Mouse (Mus musculus): ENCODE measurements around the gene Slc35a2. TPM values are rescaled to one million over a fixed set of nuclear protein-coding genes. Genes with fewer than 3 reads are reported as not detected.

Slc35a2 gene
- 10 to 100 TPM; 38.6 to 43.9 TPM for total RNA-seq (2021)
- long read RNA-seq, experiment 1, transcript Slc35a2-202 (4 exons, 3,094 nt) = minor isoform, 16 of 50 reads
- long read RNA-seq, experiment 1, transcript Slc35a2-203 (5 exons, 1,527 nt) = major isoform, 17 of 50 reads
- long read RNA-seq, experiment 1, partial matches to known transcripts = 5 of 50 reads
- long read RNA-seq, experiment 1, other reads (novel, unspliced or antisense) = 9 of 50 reads
- long read RNA-seq, experiment 2, transcript Slc35a2-202 (4 exons, 3,094 nt) = major isoform, 6 of 13 reads
- long read RNA-seq, experiment 2, partial matches to known transcripts = 0 of 13 reads
- long read RNA-seq, experiment 2, other reads (novel, unspliced or antisense) = 3 of 13 reads

- DNase-seq = peak; percentile 88
Measured at GRCm38 (mm10) chrX:7883841-7884567, at the start of gene Slc35a2. Slc35a2 (plus strand) TSS chrX:7884028.

DNA sequence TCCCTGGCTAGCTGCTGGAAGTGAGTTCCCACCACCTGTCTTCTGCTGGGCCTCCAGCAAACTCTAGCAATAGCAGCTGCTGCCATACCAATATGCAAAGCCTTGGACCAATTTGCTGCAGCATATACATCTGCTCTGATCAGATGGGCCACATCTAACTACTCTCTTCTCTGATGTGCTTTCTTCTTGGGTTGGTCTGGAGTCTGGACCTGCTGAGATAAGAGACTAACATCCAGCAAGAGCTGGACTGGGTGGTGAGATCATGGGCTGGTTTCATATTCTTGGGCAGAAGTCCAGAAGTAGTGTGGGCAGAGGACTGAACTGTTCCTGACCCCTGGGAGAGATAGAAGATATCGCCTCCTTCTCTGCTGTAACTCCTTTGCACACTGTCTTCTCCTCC, 46.7 kb upstream of the Slc35a2 start:
- no peak for DNase-seq

- no peak for DNase-seq
Measured at GRCm38 (mm10) chrX:7840842-7841162, 43.0 kb upstream of the Slc35a2 start.

- peak; percentile 94 to 96 for DNase-seq
Measured at GRCm38 (mm10) chrX:7841163-7842162, 42.4 kb upstream of the Slc35a2 start, which contains the start of gene Otud5. Otud5 (plus strand) TSS chrX:7841364.

DNA sequence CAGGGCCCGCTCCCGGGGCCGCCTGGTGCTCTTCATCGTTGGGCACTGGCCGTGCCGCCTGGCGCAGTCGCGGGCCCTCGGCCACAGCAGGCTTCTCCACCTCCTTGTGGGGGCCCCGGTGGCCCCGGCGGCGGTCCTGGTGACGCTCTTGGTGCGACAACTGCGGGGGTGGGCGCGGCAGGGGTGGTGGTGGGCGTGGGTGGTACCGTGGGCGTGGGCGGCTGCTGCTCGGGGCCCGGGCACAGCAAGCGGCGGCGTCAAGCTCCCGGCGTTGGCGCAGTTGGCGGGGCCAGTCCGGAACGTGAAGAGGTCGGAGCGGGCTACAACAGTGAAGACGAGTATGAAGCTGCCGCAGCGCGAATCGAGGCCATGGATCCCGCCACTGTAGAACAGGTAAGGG, 41.5 kb upstream of the Slc35a2 start:
- peak; percentile 8 to 31 for DNase-seq

DNA sequence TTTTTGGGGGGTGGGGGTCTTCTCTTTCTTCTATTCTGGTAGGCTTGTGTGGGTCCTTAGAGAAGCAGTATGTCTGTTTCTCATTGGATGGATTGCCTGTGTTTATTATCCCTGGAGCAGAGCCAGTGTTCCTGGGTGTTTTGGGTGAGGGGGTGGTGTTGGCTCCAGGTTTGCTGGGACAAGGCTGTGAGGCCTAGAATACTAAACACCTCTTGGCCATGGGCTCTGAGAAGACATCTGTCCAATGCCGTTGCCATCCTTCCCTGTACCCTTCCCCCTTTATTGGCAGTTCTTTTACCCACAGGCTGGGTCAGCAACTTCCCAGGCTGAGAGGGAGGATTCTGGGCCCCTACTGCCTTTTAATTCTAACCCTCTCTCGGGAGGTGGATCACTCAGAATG, 36.0 kb upstream of the Slc35a2 start:
- no peak for DNase-seq

GRCm38 (mm10) chrX:7854578-7854977, 29.2 kb upstream of the Slc35a2 start:
- peak; percentile 45 to 62 for DNase-seq

DNA sequence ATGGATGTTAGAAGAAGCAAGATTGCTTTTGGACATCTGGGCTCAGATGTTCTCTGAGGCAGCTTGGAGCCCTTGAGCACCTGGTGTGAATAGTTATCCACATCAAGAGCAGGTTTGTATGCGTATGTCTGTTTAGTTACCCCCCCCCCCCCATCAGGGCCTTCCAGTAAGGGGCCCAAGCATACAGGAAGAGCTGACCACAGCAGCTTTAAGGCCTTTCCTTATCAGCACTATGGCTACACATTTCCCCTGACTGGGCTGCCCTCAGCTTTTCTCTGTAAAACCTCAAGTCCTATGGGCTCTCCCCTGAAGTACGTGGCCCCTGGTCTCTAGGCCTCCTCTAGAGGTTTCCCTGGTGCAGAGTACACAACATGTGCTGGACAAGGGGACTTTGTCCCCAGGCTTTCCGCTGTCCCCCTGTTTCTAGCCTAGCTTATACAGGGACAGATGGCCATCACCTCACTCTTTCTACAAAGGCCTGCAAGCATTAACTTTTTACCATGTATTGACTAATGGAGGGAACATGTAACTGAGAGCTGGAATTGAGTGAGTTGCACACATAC, 24.6 kb upstream of the Slc35a2 start:
- DNase-seq = no peak

DNA sequence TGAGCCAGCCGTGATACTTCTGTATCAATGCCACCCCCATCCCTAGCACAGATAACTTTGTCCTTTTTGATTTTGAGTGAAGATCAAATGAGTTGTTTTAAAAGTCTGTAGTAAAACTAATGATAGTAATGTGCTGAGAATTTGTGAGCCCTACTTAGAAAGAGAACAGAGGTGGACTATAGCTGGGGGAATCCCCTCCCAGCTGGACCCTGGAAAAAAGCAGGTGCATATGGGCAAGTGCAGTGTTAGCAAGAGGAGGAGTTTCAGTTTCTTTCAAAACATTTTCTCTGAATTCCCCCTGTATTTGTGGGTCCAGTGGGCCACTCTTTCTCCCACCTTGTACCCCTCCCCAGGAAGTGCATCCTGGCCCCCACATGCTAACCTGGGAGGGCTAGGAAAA, 20.6 kb upstream of the Slc35a2 start:
- no peak for DNase-seq

DNA sequence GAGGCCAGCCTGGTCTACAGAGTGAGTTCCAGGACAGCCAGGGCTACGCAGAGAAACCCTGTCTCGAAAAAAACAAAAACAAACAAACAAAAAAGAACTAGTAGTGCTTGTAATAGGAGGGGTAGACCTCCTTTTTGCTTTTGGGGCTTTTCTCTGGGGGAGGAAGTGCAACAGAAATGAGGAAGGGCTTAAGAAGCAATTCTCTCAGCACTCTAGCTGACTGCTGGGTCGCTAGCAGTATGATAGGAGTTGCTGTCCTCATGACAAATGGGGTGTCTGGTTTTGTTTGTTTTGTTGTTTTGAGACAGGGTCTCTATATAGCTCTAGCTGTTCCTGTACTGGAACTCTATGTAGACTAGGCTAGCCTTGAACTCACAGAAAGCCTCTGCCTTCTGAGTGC, 19.3 kb upstream of the Slc35a2 start:
- no peak for DNase-seq

- no peak for DNase-seq
Measured at GRCm38 (mm10) chrX:7865343-7865742, 18.5 kb upstream of the Slc35a2 start.

DNA sequence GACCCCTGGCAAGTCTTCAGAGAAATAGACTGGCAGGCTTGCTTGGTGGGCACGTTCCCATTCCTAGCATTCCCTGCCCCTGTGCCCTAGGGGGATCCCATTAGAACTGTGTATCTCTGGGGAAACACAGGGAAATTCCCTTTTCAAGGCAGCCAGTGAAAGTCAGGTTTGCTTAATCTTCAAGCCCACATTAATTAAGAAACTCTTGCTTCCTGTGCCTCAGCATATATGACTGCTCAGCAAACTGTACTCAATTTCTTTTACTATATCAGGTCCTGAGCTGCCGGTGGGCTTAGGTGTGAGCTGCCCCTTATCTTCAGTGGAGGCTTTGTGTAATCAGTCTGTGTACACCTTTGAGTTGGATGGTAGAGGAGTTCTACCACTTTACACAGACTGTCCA, 18.0 kb upstream of the Slc35a2 start:
- DNase-seq = no peak

DNA sequence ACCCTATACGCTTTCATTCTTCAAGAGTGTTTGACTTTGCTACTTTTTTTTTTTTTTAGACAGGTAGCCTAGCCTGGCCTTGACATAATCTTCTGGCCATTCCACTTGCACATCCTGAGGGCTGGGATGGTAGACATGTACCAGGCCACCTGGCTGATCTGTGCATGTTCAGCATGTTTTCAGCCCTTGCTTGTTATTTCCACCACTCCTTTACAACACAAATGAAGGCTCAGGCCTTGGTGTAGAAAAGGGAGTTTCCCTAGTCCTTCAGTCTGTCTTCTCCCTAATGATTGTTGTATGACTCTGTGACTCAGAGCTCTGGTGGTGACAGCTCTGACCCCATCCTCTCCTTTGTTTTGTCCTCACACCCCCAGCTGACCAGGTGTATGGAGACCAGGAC, 16.7 kb upstream of the Slc35a2 start:
- no peak for DNase-seq

DNA sequence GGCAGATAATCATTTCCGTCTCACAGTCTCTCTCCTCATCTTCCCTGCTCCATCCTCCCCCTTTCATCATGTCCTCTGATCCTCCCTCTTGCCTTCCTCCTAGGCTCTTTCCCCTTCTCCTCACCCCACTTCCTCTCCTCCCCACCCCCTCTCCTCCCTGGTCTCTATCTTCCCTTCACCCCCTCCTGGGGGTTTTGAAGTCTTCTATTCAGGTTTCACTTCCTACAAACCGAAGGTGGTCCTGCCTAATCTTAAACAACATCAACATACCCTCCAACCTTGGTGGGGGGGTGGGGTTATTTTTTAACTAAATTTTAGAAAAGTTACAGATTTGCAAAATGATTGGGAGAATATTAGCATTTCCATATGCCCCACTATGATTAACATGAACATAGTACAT, 15.3 kb upstream of the Slc35a2 start:
- no peak for DNase-seq

- no peak for DNase-seq
Measured at GRCm38 (mm10) chrX:7869826-7870225, 14.0 kb upstream of the Slc35a2 start.

GRCm38 (mm10) chrX:7878007-7878419, 5.8 kb upstream of the Slc35a2 start, which contains the start of gene Pim2:
Pim2 (plus strand) TSS chrX:7878262.
- DNase-seq = peak; percentile 87 to 88

DNA sequence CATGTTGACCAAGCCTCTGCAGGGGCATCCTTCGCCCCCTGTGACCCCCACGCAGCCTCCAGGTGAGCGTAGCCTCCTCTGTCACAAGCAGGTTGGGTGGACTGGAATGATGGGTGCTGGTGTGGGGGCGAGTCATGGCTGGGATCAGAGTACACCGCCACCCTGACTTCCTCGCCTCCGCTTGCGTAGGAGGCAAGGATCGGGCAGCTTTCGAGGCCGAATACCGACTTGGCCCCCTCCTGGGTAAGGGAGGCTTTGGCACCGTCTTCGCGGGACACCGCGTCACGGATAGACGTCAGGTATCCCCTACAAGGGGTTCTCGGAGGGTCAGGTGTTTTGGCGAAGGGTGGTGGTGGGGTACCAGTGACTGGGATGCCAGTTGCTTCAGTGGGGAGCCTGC, 5.3 kb upstream of the Slc35a2 start:
- DNase-seq = peak in 1 of 2 experiments; percentile 33

DNA sequence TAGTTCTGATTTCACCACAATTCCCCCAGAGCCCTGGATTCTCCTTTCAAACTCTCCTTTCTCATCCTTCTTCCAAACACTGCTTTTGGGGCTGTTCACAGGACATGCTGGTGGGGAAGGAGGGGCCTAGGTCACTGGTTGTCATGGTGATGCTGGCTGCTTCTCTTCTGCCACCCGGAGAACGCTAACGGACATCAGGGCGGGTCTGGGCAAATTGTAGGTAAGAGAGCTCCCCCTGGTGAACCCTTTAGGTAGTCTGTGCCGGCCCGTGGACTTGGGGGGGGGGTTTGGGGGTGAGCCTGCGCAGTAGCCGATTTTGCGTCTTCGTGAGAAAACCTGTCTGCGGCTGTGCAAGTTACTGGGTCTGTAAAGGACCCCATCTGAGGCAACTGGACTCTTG, 4.0 kb upstream of the Slc35a2 start:
- peak; percentile 63 to 73 for DNase-seq

DNA sequence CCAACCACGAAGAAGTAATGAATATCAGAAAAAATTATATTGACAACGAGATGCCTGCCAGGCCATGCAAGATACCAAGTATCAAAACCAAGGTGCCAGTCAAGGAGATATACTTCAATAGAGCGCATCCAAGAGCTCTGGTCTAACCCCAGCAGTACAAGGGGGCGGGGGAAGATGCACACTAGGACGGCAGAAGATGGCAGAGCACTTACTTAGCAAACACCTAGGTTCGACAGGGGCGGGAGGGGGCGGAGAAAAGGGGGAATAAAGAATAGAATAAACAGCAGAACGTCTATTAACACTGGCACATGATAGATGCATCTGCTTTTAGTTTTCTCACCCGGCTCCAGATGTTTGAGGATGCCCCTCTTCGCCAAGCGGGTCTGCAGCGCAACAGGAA, 14.4 kb downstream of the Slc35a2 start:
- DNase-seq = no peak

DNA sequence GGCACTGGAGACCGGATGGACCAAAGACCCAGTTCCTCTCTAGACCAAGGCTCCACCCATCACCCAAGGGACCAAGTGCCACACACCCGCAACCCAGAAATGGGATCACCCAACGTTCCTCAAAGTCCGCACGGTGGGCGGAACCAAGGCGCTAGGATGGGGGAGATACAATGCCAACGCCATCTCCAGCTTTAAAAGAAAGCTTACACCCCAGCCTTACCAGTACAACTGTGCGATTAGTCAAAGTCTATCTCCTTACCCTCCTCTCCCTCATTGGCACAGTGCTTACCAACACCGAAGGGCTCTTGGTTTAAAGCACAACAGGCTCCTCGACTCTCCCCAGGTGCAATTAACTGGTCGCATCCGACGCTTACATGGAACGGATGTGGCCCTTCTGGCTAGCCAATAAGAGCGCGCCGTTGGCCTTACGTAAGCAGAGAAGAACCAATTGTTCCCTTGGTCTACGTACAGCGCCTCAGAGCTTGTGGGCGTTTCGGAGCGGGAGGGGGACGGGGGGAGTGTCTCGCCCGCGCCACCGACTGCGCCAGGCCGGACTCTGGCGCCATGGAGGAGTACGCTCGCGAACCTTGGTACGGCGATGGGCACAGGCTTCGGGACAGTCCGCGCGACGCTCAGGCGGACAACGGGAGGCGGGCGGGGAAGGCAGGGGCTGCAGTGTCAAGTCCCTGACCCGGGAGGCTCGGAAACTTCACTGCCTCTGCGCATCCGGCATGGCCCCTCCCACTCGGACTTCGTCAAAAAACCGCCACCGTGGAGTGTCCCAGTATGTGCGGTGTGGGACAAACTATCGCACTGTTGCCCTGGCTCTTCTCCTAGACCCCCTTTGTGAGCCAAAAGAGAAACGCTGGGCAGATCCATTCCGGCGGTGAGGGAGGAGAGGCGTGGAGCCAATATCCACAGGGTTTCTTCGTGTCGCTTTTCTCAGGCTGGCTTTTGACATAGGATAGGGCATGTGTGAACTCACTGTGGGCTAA, 15.3 kb downstream of the Slc35a2 start, which contains the start of the genes Pqbp1 and Timm17b:
Gene Pqbp1 (minus strand): TSS at position 390 of the 995 bp plus-strand sequence.
Gene Timm17b (plus strand): TSS at position 478 of the 995 bp plus-strand sequence.
- DNase-seq = peak; percentile 88 to 89

All from adrenal gland, postnatal 36 days (tissue).